Mouse (Mus musculus): ENCODE results near the gene St8sia1. TPM values are rescaled to one million over a fixed set of nuclear protein-coding genes. Genes with fewer than 3 reads are reported as not detected.

St8sia1 gene
- total and polyA plus RNA-seq, 3 experiments, result 0.01 TPM; not detected in 2

- H3K9me3 ChIP-seq (replicated peaks; ENCODE audit: insufficient read depth, low read length), result no peaks in the 10 kb centered on the region
- no peak overlapping the region for H3K9ac ChIP-seq (ENCODE audit: control insufficient read depth, low read depth, low read length, poor library complexity, severe bottlenecking)
- no peaks in the 10 kb centered on the region for H3K79me2 ChIP-seq (ENCODE audit: control insufficient read depth, insufficient read depth, low read length, poor library complexity)
- H3K4me1 ChIP-seq (ENCODE audit: control insufficient read depth in 1 of 2, insufficient read depth in 2 of 2, low read length in 2 of 2), result no peaks in the 10 kb centered on the region
- no peak overlapping the region for H3K27ac ChIP-seq (ENCODE audit: control insufficient read depth, low read depth, low read length)
- H3K27me3 ChIP-seq (ENCODE audit: control insufficient read depth in 1 of 2, insufficient read depth in 2 of 2, low read length in 2 of 2), result no peaks in the 10 kb centered on the region
- TF ChIP-seq POLR2A (IDR thresholded peaks at IDR 0.05; ENCODE audit: control insufficient read depth in 1 of 2, insufficient read depth in 1 of 2, low read depth in 1 of 2, low read length in 2 of 2, poor library complexity in 1 of 2) (no peak), SMC3 (IDR thresholded peaks at IDR 0.05; ENCODE audit: low read depth, low read length) (no peak), ZKSCAN1 (IDR thresholded peaks at IDR 0.05; ENCODE audit: low read depth, low read length) (no peak), EP300 (IDR thresholded peaks at IDR 0.05; ENCODE audit: low read depth in 1 of 2, low read length in 2 of 2) (no peak), ETS1 (IDR thresholded peaks at IDR 0.05; ENCODE audit: low read depth, low read length) (no peak), USF1 (IDR thresholded peaks at IDR 0.05; ENCODE audit: low read depth, low read length) (no peak), GATA1 (IDR thresholded peaks at IDR 0.05; ENCODE audit: low read depth, low read length) (no peak), RAD21 (IDR thresholded peaks at IDR 0.05; ENCODE audit: low read depth, low read length) (no peak), ZC3H11A (IDR thresholded peaks at IDR 0.05; ENCODE audit: low read depth, low read length) (no peak), BHLHE40 (IDR thresholded peaks at IDR 0.05; ENCODE audit: borderline replicate concordance, low read depth, low read length) (no peak), CHD2 (IDR thresholded peaks at IDR 0.05; ENCODE audit: low read length) (no peak), ELF1 (IDR thresholded peaks at IDR 0.05; ENCODE audit: low read depth, low read length) (no peak), POLR2AphosphoS2 (IDR thresholded peaks at IDR 0.05; ENCODE audit: low read length) (no peak), MYC (IDR thresholded peaks at IDR 0.05; ENCODE audit: low read depth, low read length) (no peak), JUND (IDR thresholded peaks at IDR 0.05; ENCODE audit: low read depth, low read length) (no peak), CTCF (IDR thresholded peaks at IDR 0.05 in 2 of 3, conservative IDR thresholded peaks at IDR 0.05 in 1 of 3; ENCODE audit: control insufficient read depth in 1 of 3, insufficient read depth in 1 of 3, low read depth in 2 of 3, low read length in 3 of 3, poor library complexity in 1 of 3, severe bottlenecking in 1 of 3) (no peak), MAZ (IDR thresholded peaks at IDR 0.05; ENCODE audit: low read depth, low read length) (no peak), ZMIZ1 (IDR thresholded peaks at IDR 0.05; ENCODE audit: low read depth, low read length) (no peak)
- no peak for DNase-seq (ENCODE audit: low read depth, low spot score)
- no peaks in the 10 kb centered on the region for H3K36me3 ChIP-seq (ENCODE audit: control insufficient read depth in 1 of 2, insufficient read depth in 2 of 2, low read length in 2 of 2)
- no peak overlapping the region for H3K4me3 ChIP-seq (ENCODE audit: control insufficient read depth in 1 of 2, insufficient read depth in 1 of 2, low read depth in 2 of 2, low read length in 2 of 2)
Measured at GRCm38 (mm10) chr6:142878744-142879701, 85.2 kb downstream of the St8sia1 start.

- no peak overlapping the region for H3K27ac ChIP-seq (ENCODE audit: control insufficient read depth, low read depth, low read length)
- no peaks in the 10 kb centered on the region for H3K27me3 ChIP-seq (ENCODE audit: control insufficient read depth in 1 of 2, insufficient read depth in 2 of 2, low read length in 2 of 2)
- H3K36me3 ChIP-seq (ENCODE audit: control insufficient read depth in 1 of 2, insufficient read depth in 2 of 2, low read length in 2 of 2), result no peaks in the 10 kb centered on the region
- DNase-seq (ENCODE audit: low read depth, low spot score), result no peak
- H3K9ac ChIP-seq (ENCODE audit: control insufficient read depth, low read depth, low read length, poor library complexity, severe bottlenecking), result no peak overlapping the region
- H3K4me3 ChIP-seq (ENCODE audit: control insufficient read depth in 1 of 2, insufficient read depth in 1 of 2, low read depth in 2 of 2, low read length in 2 of 2), result no peak overlapping the region
- H3K4me1 ChIP-seq (ENCODE audit: control insufficient read depth in 1 of 2, insufficient read depth in 2 of 2, low read length in 2 of 2), result no peaks in the 10 kb centered on the region
- no peaks in the 10 kb centered on the region for H3K9me3 ChIP-seq (replicated peaks; ENCODE audit: insufficient read depth, low read length)
- no peak for TF ChIP-seq MAX (IDR thresholded peaks at IDR 0.05; ENCODE audit: low read length)
- no peak for TF ChIP-seq JUND (IDR thresholded peaks at IDR 0.05; ENCODE audit: low read depth, low read length)
- TF ChIP-seq MYC (IDR thresholded peaks at IDR 0.05; ENCODE audit: low read depth, low read length), result no peak
- no peak for TF ChIP-seq ZNF384 (IDR thresholded peaks at IDR 0.05; ENCODE audit: low read depth, low read length)
- no peak for TF ChIP-seq NELFE (IDR thresholded peaks at IDR 0.05; ENCODE audit: low read depth, low read length)
- TF ChIP-seq ELF1 (IDR thresholded peaks at IDR 0.05; ENCODE audit: low read depth, low read length), result no peak
- no peak for TF ChIP-seq GABPA (IDR thresholded peaks at IDR 0.05; ENCODE audit: low read depth, low read length)
- TF ChIP-seq POLR2A (IDR thresholded peaks at IDR 0.05; ENCODE audit: control insufficient read depth in 1 of 2, insufficient read depth in 1 of 2, low read depth in 1 of 2, low read length in 2 of 2, poor library complexity in 1 of 2), result no peak
- no peak for TF ChIP-seq UBTF (IDR thresholded peaks at IDR 0.05; ENCODE audit: borderline replicate concordance, insufficient read depth, low read depth, low read length)
- TF ChIP-seq USF2 (IDR thresholded peaks at IDR 0.05; ENCODE audit: borderline replicate concordance in 1 of 2, insufficient read depth in 1 of 2, low read depth in 1 of 2, low read length in 2 of 2), result no peak
- TF ChIP-seq POLR2AphosphoS2 (IDR thresholded peaks at IDR 0.05; ENCODE audit: low read length), result no peak
- no peak for TF ChIP-seq GATA1 (IDR thresholded peaks at IDR 0.05; ENCODE audit: low read depth, low read length)
- TF ChIP-seq RAD21 (IDR thresholded peaks at IDR 0.05; ENCODE audit: low read depth, low read length), result no peak
- TF ChIP-seq MAZ (IDR thresholded peaks at IDR 0.05; ENCODE audit: low read depth, low read length), result no peak
- no peaks in the 10 kb centered on the region for H3K79me2 ChIP-seq (ENCODE audit: control insufficient read depth, insufficient read depth, low read length, poor library complexity)
Measured at GRCm38 (mm10) chr6:142877221-142877620, 87.0 kb downstream of the St8sia1 start.
